Mouse (Mus musculus) intestine, postnatal 0 days (tissue): ENCODE measurements around the gene Tie1. TPM values are rescaled to one million over a fixed set of nuclear protein-coding genes. Genes with fewer than 3 reads are reported as not detected.

Experiments used
- ATAC-seq: fragments of 200-750 bp; cut with Nextera tagmentation; 2 replicates; pipeline ENCODE4 v1.8.0; 2017; ENCODE audit warnings: mild to moderate bottlenecking, moderate TSS enrichment, moderate library complexity
- H3K27ac ChIP-seq: fragments of 300-500 bp; sonication (generic); 2 replicates; pipeline ENCODE4 v1.5.1; 2014; ENCODE audit warnings: mild to moderate bottlenecking, low read depth, low read length, moderate library complexity
- H3K27me3 ChIP-seq: fragments of 300-500 bp; sonication (generic); replicated peaks from 2 replicates; pipeline ENCODE4 v1.6.1; 2014; ENCODE audit warnings: low read length, mixed read lengths; ENCODE audit not compliant: control insufficient read depth, insufficient read depth
- H3K36me3 ChIP-seq: fragments of 300-500 bp; sonication (generic); 2 replicates; pipeline ENCODE4 v1.6.1; 2014; ENCODE audit warnings: mild to moderate bottlenecking, moderate library complexity; ENCODE audit not compliant: control insufficient read depth, insufficient read depth
- H3K4me1 ChIP-seq: fragments of 300-500 bp; sonication (generic); replicated peaks from 2 replicates; pipeline ENCODE4 v1.6.1; 2014; ENCODE audit warnings: antibody characterized with exemption, low read length, mixed read lengths; ENCODE audit not compliant: control insufficient read depth, insufficient read depth
- H3K4me2 ChIP-seq: fragments of 300-500 bp; sonication (generic); replicated peaks from 2 replicates; pipeline ENCODE4 v1.6.1; 2014; ENCODE audit warnings: low read depth, mild to moderate bottlenecking, moderate library complexity
- H3K4me3 ChIP-seq: fragments of 300-500 bp; sonication (generic); 2 replicates; pipeline ENCODE4 v1.5.1; 2014; ENCODE audit warnings: low read depth, low read length
- H3K9ac ChIP-seq: fragments of 300-500 bp; sonication (generic); 2 replicates; pipeline ENCODE4 v1.6.1; 2014; ENCODE audit warnings: mild to moderate bottlenecking, low read depth, low read length
- H3K9me3 ChIP-seq: fragments of 300-500 bp; sonication (generic); 2 replicates; pipeline ENCODE4 v1.6.1; 2016; ENCODE audit warnings: mixed run types; ENCODE audit not compliant: control insufficient read depth
- CTCF ChIP-seq: sonication (generic); IDR thresholded peaks from 2 replicates; pipeline ENCODE4 v1.5.1; 2016; ENCODE audit warnings: low read depth, mild to moderate bottlenecking, control low read depth, antibody characterized with exemption, moderate library complexity
- WGBS: fragments of 180-500 bp; shearing (Covaris S2); extraction: QIAGEN DNeasy Blood & Tissue Kit; methylation state at CpG from one replicate; pipeline ENCODE4 v1.1.7; 2014; 5-methylcytosine and 5-hydroxymethylcytosine counted together
- polyA plus RNA-seq: library from polyadenylated mRNA; unstranded; fragments of >200 nt; fragmentation: Nextera tagmentation; extraction: Ambion mirVana; gene quantifications from 2 replicates; pipeline ENCODE4 v1.2.1, GENCODE M21; 2015

Tie1 gene
- polyA plus RNA-seq, 1 experiment from 2014 or later = 11.3 TPM

- Histone ChIP-seq H3K4me1 (peaks cover 20% of the 10 kb centered on the region; the same call in 1 of the 2 replicates), H3K4me2 (peak overlapping the region; percentile 77), H3K27ac (peak overlapping the region; percentile 95), H3K9ac (peak overlapping the region; percentile 74), H3K4me3 (peak overlapping the region; percentile 64), H3K36me3 (peaks cover 21% of the 10 kb centered on the region), H3K27me3 (no peaks in the 10 kb centered on the region), H3K9me3 (no peaks in the 10 kb centered on the region)
- peak; percentile 5; the same call in 1 of the 2 replicates for ATAC-seq
- 2% methylated on average over 5 of the region's 5 CpGs for WGBS
- TF ChIP-seq CTCF = no peak
Observed at GRCm38 (mm10) chr4:118427415-118427767, 62.5 kb downstream of the Tie1 start.

GRCm38 (mm10) chr4:118425374-118425773, 64.5 kb downstream of the Tie1 start:
- TF ChIP-seq CTCF = no peak
- no peak for ATAC-seq
- no peak overlapping the region for H3K27ac ChIP-seq
- no peak overlapping the region for H3K9ac ChIP-seq
- H3K27me3 ChIP-seq = no peaks in the 10 kb centered on the region
- no peak overlapping the region for H3K4me3 ChIP-seq
- WGBS = 85% methylated on average over 1 of the region's 1 CpGs
- H3K4me1 ChIP-seq = peaks cover 16% of the 10 kb centered on the region; the same call in 1 of the 2 replicates
- no peaks in the 10 kb centered on the region for H3K9me3 ChIP-seq
- no peak overlapping the region for H3K4me2 ChIP-seq
- peaks cover 7% of the 10 kb centered on the region for H3K36me3 ChIP-seq

GRCm38 (mm10) chr4:118424541-118425160, 65.2 kb downstream of the Tie1 start:
- 52% methylated on average over 4 of the region's 4 CpGs for WGBS
- no peak overlapping the region for H3K27ac ChIP-seq
- no peaks in the 10 kb centered on the region for H3K27me3 ChIP-seq

GRCm38 (mm10) chr4:118421384-118421783, 68.5 kb downstream of the Tie1 start:
- H3K27me3 ChIP-seq = no peaks in the 10 kb centered on the region
- ATAC-seq = peak; percentile 80
- H3K36me3 ChIP-seq = peaks cover 36% of the 10 kb centered on the region
- H3K4me1 ChIP-seq = no peaks in the 10 kb centered on the region; the same call in 1 of the 2 replicates
- no peak overlapping the region for H3K27ac ChIP-seq
- H3K4me2 ChIP-seq = no peak overlapping the region
- H3K9me3 ChIP-seq = no peaks in the 10 kb centered on the region
- TF ChIP-seq CTCF = no peak
- H3K9ac ChIP-seq = no peak overlapping the region
- H3K4me3 ChIP-seq = no peak overlapping the region
- 39% methylated on average over 3 of the region's 3 CpGs for WGBS

More at GRCm38 (mm10) chr4:118424541-118425160, 65.2 kb downstream of the Tie1 start:
- no peak for TF ChIP-seq CTCF
- Histone ChIP-seq H3K4me3 (no peak overlapping the region), H3K36me3 (peaks cover 11% of the 10 kb centered on the region), H3K4me1 (peaks cover 10% of the 10 kb centered on the region; the same call in 1 of the 2 replicates), H3K4me2 (no peak overlapping the region), H3K9me3 (no peaks in the 10 kb centered on the region), H3K9ac (no peak overlapping the region)
- ATAC-seq = no peak

Other genes with a start within 250 kb of the Tie1 start
- 32.8 and 37.9 TPM in 2 replicates for gene Ptprf, start 198.7 kb downstream of the Tie1 start, polyA plus RNA-seq
- 2.8 and 4.2 TPM in 2 replicates for gene Szt2, start 80.8 kb downstream of the Tie1 start, polyA plus RNA-seq
- gene Med8, start 80.7 kb downstream of the Tie1 start, polyA plus RNA-seq = 71.8 and 76.0 TPM in 2 replicates
- 221 and 225 TPM in 2 replicates for gene Elovl1, start 62.0 kb downstream of the Tie1 start, polyA plus RNA-seq
- gene Cdc20, start 52.7 kb downstream of the Tie1 start, polyA plus RNA-seq = 37.3 and 42.7 TPM in 2 replicates
- gene Mpl, start 32.5 kb downstream of the Tie1 start, polyA plus RNA-seq = 0.05 and 0.10 TPM in 2 replicates
- gene 2610528J11Rik, start 36.9 kb upstream of the Tie1 start, polyA plus RNA-seq = 119 TPM in 2 replicates
- 19.8 and 20.7 TPM in 2 replicates for gene Tmem125, start 54.0 kb upstream of the Tie1 start, polyA plus RNA-seq
- gene Cfap57, start 130.7 kb upstream of the Tie1 start, polyA plus RNA-seq = 0.29 and 0.42 TPM in 2 replicates
- 76.2 and 79.9 TPM in 2 replicates for gene Ebna1bp2, start 130.7 kb upstream of the Tie1 start, polyA plus RNA-seq
- not detected in 2 replicates for gene Olfr62, start 168.9 kb upstream of the Tie1 start, polyA plus RNA-seq
- gene Olfr1342, start 202.7 kb upstream of the Tie1 start, polyA plus RNA-seq = not detected in 2 replicates
- gene Olfr1341, start 213.5 kb upstream of the Tie1 start, polyA plus RNA-seq = not detected in 2 replicates
- gene Olfr1340, start 230.1 kb upstream of the Tie1 start, polyA plus RNA-seq = not detected in 2 replicates
- not detected in 2 replicates for gene Olfr1339, start 242.1 kb upstream of the Tie1 start, polyA plus RNA-seq